Mouse (Mus musculus) hindbrain, embryonic 11.5 days (tissue): Measurements from ENCODE around the gene Rnf26. TPM values are rescaled to one million over a fixed set of nuclear protein-coding genes. Genes with fewer than 3 reads are reported as not detected.

Experiments
- ATAC-seq: fragments of 200-750 bp; cut with Nextera tagmentation; 2 replicates; pipeline ENCODE4 v1.8.0; 2017; ENCODE audit warnings: mild to moderate bottlenecking, moderate TSS enrichment, moderate library complexity; ENCODE audit not compliant: low FRiP score
- DNase-seq: peaks from one replicate; pipeline ENCODE4 v3.0.0-alpha.2; 2015; ENCODE audit warnings: low spot score
- H3K27ac ChIP-seq: fragments of 300-500 bp; sonication (generic); 2 replicates; pipeline ENCODE4 v1.5.1; 2014; ENCODE audit warnings: mild to moderate bottlenecking, low read depth, low read length
- H3K27me3 ChIP-seq: fragments of 300-500 bp; sonication (generic); 2 replicates; pipeline ENCODE4 v1.6.1; 2014; ENCODE audit warnings: mild to moderate bottlenecking, low read length, moderate library complexity, mixed read lengths; ENCODE audit not compliant: control insufficient read depth, insufficient read depth
- H3K36me3 ChIP-seq: fragments of 300-500 bp; sonication (generic); 2 replicates; pipeline ENCODE4 v1.6.1; 2014; ENCODE audit warnings: mild to moderate bottlenecking, low read length, moderate library complexity, mixed read lengths; ENCODE audit not compliant: control insufficient read depth, insufficient read depth
- H3K4me1 ChIP-seq: fragments of 300-500 bp; sonication (generic); replicated peaks from 2 replicates; pipeline ENCODE4 v1.6.1; 2014; ENCODE audit warnings: low read length, mixed read lengths; ENCODE audit not compliant: control insufficient read depth, insufficient read depth
- H3K4me2 ChIP-seq: fragments of 300-500 bp; sonication (generic); replicated peaks from 2 replicates; pipeline ENCODE4 v1.6.1; 2014; ENCODE audit warnings: mild to moderate bottlenecking, low read depth, low read length
- H3K4me3 ChIP-seq: fragments of 300-500 bp; sonication (generic); 2 replicates; pipeline ENCODE4 v1.5.1; 2014; ENCODE audit warnings: low read depth, low read length
- H3K9ac ChIP-seq: fragments of 300-500 bp; sonication (generic); 2 replicates; pipeline ENCODE4 v1.6.1; 2014; ENCODE audit warnings: low read depth, low read length
- H3K9me3 ChIP-seq: fragments of 300-500 bp; sonication (generic); 2 replicates; pipeline ENCODE4 v1.6.1; 2016; ENCODE audit warnings: low read length; ENCODE audit not compliant: control insufficient read depth
- WGBS: fragments of 180-500 bp; shearing (Covaris S2); extraction: QIAGEN DNeasy Blood & Tissue Kit; methylation state at CpG from one replicate; pipeline ENCODE4 v1.1.7; 2014; 5-methylcytosine and 5-hydroxymethylcytosine counted together
- polyA plus RNA-seq: library from polyadenylated mRNA; unstranded; fragments of >200 nt; fragmentation: Nextera tagmentation; extraction: Ambion mirVana; gene quantifications from 2 replicates; pipeline ENCODE4 v1.2.1, GENCODE M21; 2014

Gene Rnf26
- polyA plus RNA-seq, 1 experiment from 2014 or later: 43.7 TPM

DNA sequence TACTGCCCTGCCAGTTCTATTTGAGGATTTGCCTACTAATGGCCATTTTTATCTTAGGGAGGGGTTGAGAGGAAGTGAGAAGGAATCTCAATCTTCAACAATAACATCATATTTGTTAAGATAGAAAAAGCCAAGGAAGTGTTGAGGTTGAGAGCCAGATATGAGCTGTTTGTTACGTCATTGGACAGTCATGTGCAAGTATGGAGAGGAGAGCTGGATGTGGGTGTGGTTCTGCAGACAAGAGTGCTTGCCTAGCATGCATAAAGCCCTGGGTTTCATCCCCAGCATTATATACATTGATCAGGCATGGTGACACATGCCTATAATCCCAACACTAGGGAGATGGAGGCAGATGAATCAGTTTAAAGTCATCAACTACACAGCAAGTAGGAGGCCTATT, 59.4 kb downstream of the Rnf26 start:
- H3K4me2 ChIP-seq: no peak overlapping the region
- H3K4me3 ChIP-seq: no peak overlapping the region
- H3K9ac ChIP-seq: no peak overlapping the region
- 69% methylated on average over 1 of the region's 1 CpGs for WGBS
- no peaks in the 10 kb centered on the region for H3K36me3 ChIP-seq
- no peak for DNase-seq
- H3K27ac ChIP-seq: no peak overlapping the region
- ATAC-seq: no peak
- H3K4me1 ChIP-seq: no peaks in the 10 kb centered on the region
- no peaks in the 10 kb centered on the region for H3K27me3 ChIP-seq
- no peaks in the 10 kb centered on the region for H3K9me3 ChIP-seq

DNA sequence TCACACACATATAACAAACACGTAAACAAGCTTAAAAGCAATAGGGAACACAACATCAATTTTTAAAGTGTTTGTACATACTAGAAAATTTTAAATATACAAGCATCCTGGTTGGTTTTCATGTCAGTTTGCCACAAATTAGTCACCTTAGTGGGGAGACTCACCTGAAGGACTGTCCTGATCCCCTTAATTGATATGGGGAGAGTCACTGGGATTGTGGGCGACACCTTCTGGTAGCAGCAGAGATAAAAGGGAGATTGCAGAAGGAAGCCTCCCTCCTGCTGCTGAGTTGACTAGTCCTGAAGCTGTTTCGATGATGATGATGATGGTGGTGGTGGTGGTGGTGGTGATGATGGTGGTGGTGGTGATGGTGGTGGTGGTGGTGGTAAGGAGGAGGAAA, 60.5 kb downstream of the Rnf26 start:
- H3K9ac ChIP-seq: no peak overlapping the region
- H3K27ac ChIP-seq: no peak overlapping the region
- WGBS: 63% methylated on average over 3 of the region's 3 CpGs
- no peaks in the 10 kb centered on the region for H3K36me3 ChIP-seq
- no peak overlapping the region for H3K4me3 ChIP-seq
- no peak overlapping the region for H3K4me2 ChIP-seq
- no peaks in the 10 kb centered on the region for H3K27me3 ChIP-seq
- no peaks in the 10 kb centered on the region for H3K9me3 ChIP-seq
- no peaks in the 10 kb centered on the region for H3K4me1 ChIP-seq
- no peak for DNase-seq
- no peak for ATAC-seq

DNA sequence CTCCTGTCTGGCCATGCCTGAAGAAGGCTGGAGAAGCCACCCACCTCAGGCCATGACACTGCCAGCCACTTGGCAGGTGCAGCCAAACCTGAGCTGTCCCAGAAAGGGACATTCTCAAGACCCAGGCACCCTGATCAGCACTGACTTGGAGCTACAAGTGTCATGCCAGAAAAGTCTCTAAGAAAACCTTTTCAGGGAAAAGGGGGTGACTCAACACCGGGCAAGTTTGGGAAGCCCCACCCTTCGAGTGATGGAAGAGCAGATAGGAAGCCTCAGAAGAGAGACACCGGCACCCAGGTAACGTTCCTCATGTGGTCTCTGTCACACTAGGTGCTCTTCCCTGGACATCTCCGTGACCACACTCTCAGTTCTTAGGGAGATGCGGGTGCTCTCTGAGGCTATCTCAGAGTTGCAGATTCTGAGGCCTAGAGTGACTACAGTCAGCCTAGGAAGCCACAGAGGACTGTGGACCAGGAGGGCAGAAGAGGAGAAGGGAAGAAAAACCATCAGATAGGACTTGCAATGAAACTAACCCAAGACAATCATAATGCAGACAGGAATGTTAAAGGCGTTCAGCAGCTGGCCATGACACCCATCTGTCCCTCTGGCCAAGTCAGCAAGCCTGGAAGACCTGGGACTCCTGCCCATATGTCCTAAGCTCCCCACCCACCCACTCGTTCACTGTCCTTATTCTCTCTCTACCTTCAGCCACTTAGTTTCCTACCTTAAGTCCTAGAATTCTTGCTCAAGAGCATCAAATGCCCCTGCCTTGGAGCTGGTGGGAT, 63.7 kb downstream of the Rnf26 start:
- Histone ChIP-seq H3K4me1 (no peaks in the 10 kb centered on the region), H3K9ac (no peak overlapping the region), H3K27me3 (peaks cover 8% of the 10 kb centered on the region), H3K36me3 (no peaks in the 10 kb centered on the region), H3K4me2 (no peak overlapping the region), H3K9me3 (no peaks in the 10 kb centered on the region), H3K4me3 (no peak overlapping the region), H3K27ac (no peak overlapping the region)
- ATAC-seq (no peak), DNase-seq (no peak)
- WGBS: 84% methylated on average over 8 of the region's 8 CpGs

DNA sequence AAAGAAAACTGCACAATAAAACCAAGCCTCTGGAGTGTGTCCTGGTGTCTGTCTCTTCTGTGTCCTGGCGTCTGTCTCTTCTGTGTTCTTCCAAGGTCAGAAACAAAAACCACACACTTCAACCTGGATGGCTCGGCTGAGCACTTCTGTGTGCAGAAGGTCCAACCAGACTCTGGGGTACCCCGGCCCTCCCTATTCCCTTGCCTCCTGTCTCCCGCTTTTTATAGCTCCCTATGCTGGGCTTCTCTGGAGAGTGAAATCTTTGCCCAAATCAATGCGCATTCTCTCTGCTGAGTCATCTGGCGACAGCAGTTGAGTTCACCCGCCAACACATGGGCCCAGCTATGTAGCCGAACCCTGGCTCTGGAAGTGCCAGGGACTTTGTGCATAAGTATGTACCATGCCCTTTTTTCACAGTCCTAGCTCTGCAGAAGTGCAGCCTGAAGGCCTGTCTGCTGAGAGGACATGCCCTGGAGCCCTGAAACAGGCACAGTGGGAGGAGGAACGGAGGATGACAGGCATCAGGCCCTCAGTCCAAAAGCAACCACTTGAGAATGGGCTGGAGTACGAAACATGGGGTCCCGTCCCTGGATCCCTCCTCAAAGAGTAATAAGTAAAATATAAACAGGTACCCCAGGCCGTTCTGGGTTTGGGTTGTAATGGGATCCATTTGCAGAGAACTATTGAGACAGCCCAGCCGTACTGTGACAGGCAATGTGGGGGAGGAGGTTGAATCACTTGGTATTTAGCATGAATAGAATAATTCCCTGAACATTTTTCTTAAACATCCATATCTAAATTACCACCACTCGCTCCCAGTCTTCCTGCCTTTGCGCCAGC, 64.6 kb downstream of the Rnf26 start:
- WGBS: 79% methylated on average over 15 of the region's 15 CpGs
- no peaks in the 10 kb centered on the region for H3K9me3 ChIP-seq
- DNase-seq: no peak

DNA sequence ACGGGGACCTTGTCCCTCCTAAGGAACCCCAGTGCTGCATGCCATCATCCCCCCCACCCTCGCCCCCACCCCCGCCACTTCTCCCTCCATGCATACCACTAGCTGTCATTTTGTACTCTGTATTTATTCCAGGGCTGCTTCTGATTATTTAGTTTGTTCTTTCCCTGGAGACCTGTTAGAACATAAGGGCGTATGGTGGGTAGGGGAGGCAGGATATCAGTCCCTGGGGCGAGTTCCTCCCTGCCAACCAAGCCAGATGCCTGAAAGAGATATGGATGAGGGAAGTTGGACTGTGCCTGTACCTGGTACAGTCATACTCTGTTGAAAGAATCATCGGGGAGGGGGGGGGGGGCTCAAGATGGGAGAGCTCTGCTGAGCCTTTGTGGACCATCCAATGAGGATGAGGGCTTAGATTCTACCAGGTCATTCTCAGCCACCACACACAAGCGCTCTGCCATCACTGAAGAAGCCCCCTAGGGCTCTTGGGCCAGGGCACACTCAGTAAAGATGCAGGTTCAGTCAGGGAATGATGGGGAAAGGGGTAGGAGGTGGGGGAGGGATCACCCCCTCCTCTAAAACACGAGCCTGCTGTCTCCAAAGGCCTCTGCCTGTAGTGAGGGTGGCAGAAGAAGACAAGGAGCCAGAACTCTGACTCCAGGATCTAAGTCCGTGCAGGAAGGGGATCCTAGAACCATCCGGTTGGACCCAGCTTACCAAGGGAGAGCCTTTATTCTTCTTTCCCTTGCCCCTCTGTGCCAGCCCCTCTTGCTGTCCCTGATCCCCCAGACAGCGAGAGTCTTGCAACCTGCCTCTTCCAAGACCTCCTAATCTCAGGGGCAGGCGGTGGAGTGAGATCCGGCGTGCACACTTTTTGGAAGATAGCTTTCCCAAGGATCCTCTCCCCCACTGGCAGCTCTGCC, 65.5 kb downstream of the Rnf26 start:
- 76% methylated on average over 14 of the region's 14 CpGs for WGBS
- peaks cover 25% of the 10 kb centered on the region for H3K27me3 ChIP-seq
- no peak overlapping the region for H3K27ac ChIP-seq
- H3K9me3 ChIP-seq: no peaks in the 10 kb centered on the region
- no peak for DNase-seq
- no peak overlapping the region for H3K9ac ChIP-seq
- H3K4me3 ChIP-seq: no peak overlapping the region
- no peak for ATAC-seq
- H3K4me1 ChIP-seq: peaks cover 2% of the 10 kb centered on the region; the same call in 1 of the 2 replicates
- H3K36me3 ChIP-seq: no peaks in the 10 kb centered on the region
- H3K4me2 ChIP-seq: no peak overlapping the region

More for the DNA sequence above, 64.6 kb downstream of the Rnf26 start:
- Histone ChIP-seq H3K27ac (no peak overlapping the region), H3K4me1 (no peaks in the 10 kb centered on the region), H3K4me3 (no peak overlapping the region), H3K4me2 (no peak overlapping the region), H3K9ac (no peak overlapping the region), H3K36me3 (no peaks in the 10 kb centered on the region), H3K27me3 (peaks cover 16% of the 10 kb centered on the region)
- no peak for ATAC-seq

DNA sequence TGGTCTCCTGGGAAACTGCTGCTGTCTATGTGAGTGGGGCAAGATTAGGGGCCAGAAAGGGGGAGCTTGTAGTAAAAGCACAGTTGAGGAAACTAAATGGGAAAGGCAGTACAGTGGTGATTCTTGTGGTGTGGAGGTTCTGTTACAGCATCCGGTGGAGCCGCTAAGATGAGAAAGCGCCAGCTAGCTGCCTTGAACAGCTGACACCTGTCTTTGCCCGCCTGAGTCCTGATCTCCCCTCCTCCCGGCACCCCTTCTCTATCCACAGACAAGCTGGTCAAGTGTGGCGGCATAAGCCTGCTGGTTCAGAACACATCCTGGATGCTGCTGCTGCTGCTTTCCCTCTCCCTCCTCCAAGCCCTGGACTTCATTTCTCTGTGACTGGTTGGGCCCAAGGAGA, 66.2 kb downstream of the Rnf26 start:
- H3K36me3 ChIP-seq: no peaks in the 10 kb centered on the region
- ATAC-seq: no peak
- H3K27ac ChIP-seq: no peak overlapping the region
- H3K9me3 ChIP-seq: no peaks in the 10 kb centered on the region
- WGBS: 75% methylated on average over 6 of the region's 6 CpGs
- DNase-seq: no peak
- peaks cover 26% of the 10 kb centered on the region for H3K27me3 ChIP-seq
- no peak overlapping the region for H3K4me2 ChIP-seq
- H3K4me1 ChIP-seq: peaks cover 2% of the 10 kb centered on the region; the same call in 1 of the 2 replicates
- H3K4me3 ChIP-seq: no peak overlapping the region
- H3K9ac ChIP-seq: no peak overlapping the region

DNA sequence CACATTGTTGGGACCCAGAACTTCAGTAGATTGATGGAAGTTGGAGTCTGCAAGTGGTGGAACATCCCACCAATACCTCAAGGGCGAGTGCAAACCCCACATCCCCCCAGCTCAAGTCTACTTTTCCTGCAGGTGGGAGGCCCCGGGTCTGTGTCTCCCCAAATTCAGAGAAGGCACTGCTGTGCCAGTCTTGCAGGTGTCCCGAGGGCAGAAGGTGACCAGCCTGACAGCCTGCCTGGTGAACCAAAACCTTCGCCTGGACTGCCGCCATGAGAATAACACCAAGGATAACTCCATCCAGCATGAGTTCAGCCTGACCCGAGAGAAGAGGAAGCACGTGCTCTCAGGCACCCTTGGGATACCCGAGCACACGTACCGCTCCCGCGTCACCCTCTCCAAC, 66.9 kb downstream of the Rnf26 start:
- Histone ChIP-seq H3K36me3 (no peaks in the 10 kb centered on the region), H3K9me3 (no peaks in the 10 kb centered on the region), H3K4me2 (no peak overlapping the region), H3K4me3 (no peak overlapping the region), H3K27me3 (peaks cover 26% of the 10 kb centered on the region), H3K27ac (no peak overlapping the region), H3K4me1 (peaks cover 2% of the 10 kb centered on the region; the same call in 1 of the 2 replicates), H3K9ac (no peak overlapping the region)
- no peak for DNase-seq
- ATAC-seq: no peak
- WGBS: 92% methylated on average over 12 of the region's 12 CpGs

DNA sequence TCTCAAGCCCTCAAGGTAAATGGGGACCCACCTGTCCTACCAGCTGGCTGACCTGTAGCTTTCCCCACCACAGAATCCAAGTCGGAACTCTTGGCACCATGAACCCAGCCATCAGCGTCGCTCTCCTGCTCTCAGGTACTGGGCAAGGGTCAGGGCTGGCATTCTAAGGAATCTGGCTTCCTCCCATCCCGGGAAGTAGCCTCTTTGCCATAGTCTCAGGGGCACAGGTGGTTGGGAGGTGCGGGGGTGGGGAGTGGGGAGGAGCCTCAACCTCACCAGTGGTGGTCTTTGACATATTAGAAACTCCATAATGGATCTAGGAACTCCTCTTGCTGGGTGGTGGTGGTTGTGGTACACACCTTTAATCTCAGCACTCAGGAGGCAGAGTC, 67.4 kb downstream of the Rnf26 start:
- Histone ChIP-seq H3K27me3 (peaks cover 26% of the 10 kb centered on the region), H3K9ac (no peak overlapping the region), H3K27ac (no peak overlapping the region), H3K36me3 (no peaks in the 10 kb centered on the region), H3K4me2 (no peak overlapping the region), H3K9me3 (no peaks in the 10 kb centered on the region), H3K4me3 (no peak overlapping the region), H3K4me1 (peaks cover 2% of the 10 kb centered on the region; the same call in 1 of the 2 replicates)
- ATAC-seq (no peak), DNase-seq (no peak)
- WGBS: 82% methylated on average over 5 of the region's 5 CpGs
